Mouse (Mus musculus) heart, embryonic 14.5 days (tissue): ENCODE results near the gene Cdh18. TPM values are rescaled to one million over a fixed set of nuclear protein-coding genes. Genes with fewer than 3 reads are reported as not detected.

ENCODE experiments used
- ATAC-seq: fragments of 200-750 bp; cut with Nextera tagmentation; 2 replicates; pipeline ENCODE4 v1.8.0; 2017; ENCODE audit warnings: low read depth, moderate TSS enrichment; ENCODE audit not compliant: insufficient number of reproducible peaks, insufficient read depth, low FRiP score
- H3K27ac ChIP-seq, 2 experiments: fragments of 200-500 bp in 1 of 2; fragments of 300-500 bp in 1 of 2; sonication (generic) in 1 of 2; replicated peaks in 1 of 2; 2 replicates each; pipeline ENCODE4 v1.5.1; 2012 to 2014; ENCODE audit warnings: low read depth in 2 of 2, low read length in 2 of 2, control low read depth in 1 of 2, mild to moderate bottlenecking in 1 of 2, mixed read lengths in 1 of 2; ENCODE audit not compliant: control insufficient read depth in 1 of 2, insufficient read depth in 1 of 2
- H3K27me3 ChIP-seq: fragments of 300-500 bp; sonication (generic); 2 replicates; pipeline ENCODE4 v1.6.1; 2014; ENCODE audit warnings: mild to moderate bottlenecking, low read length, control low read depth; ENCODE audit not compliant: control insufficient read depth, insufficient read depth
- H3K36me3 ChIP-seq: fragments of 300-500 bp; sonication (generic); 2 replicates; pipeline ENCODE4 v1.6.1; 2014; ENCODE audit warnings: mild to moderate bottlenecking, control low read depth, low read length, mixed read lengths; ENCODE audit not compliant: control insufficient read depth, insufficient read depth
- H3K4me1 ChIP-seq, 2 experiments: fragments of 200-500 bp in 1 of 2; fragments of 300-500 bp in 1 of 2; sonication (generic) in 1 of 2; 2 replicates each; pipeline ENCODE4 v1.6.1; 2012 to 2014; ENCODE audit warnings: low read length in 2 of 2, control low read depth in 1 of 2, mixed read lengths in 1 of 2; ENCODE audit not compliant: control insufficient read depth in 2 of 2, insufficient read depth in 2 of 2
- H3K4me2 ChIP-seq: fragments of 300-500 bp; sonication (generic); 2 replicates; pipeline ENCODE4 v1.6.1; 2014; ENCODE audit warnings: mild to moderate bottlenecking, low read length
- H3K4me3 ChIP-seq, 2 experiments: fragments of 200-500 bp in 1 of 2; fragments of 300-500 bp in 1 of 2; sonication (generic) in 1 of 2; 2 replicates each; pipeline ENCODE4 v1.5.1; 2012 to 2014; ENCODE audit warnings: low read length in 2 of 2, mild to moderate bottlenecking in 2 of 2, control low read depth in 1 of 2, low read depth in 1 of 2, moderate library complexity in 1 of 2; ENCODE audit not compliant: control insufficient read depth in 1 of 2, insufficient read depth in 1 of 2
- H3K9ac ChIP-seq: fragments of 300-500 bp; sonication (generic); 2 replicates; pipeline ENCODE4 v1.6.1; 2014; ENCODE audit warnings: mild to moderate bottlenecking, low read length
- H3K9me3 ChIP-seq: fragments of 300-500 bp; sonication (generic); 2 replicates; pipeline ENCODE4 v1.6.1; 2016; ENCODE audit warnings: low read length, control low read depth; ENCODE audit not compliant: control insufficient read depth
- WGBS: fragments of 180-500 bp; shearing (Covaris S2); extraction: QIAGEN DNeasy Blood & Tissue Kit; methylation state at CpG from one replicate; pipeline ENCODE4 v1.1.7; 2014; 5-methylcytosine and 5-hydroxymethylcytosine counted together
- polyA plus RNA-seq: library from polyadenylated mRNA; unstranded; fragments of >200 nt; fragmentation: Nextera tagmentation; extraction: Ambion mirVana; gene quantifications from 2 replicates; pipeline ENCODE4 v1.2.1, GENCODE M21; 2014

Cdh18 gene
- 0.12 and 0.27 TPM in 2 replicates for polyA plus RNA-seq

DNA sequence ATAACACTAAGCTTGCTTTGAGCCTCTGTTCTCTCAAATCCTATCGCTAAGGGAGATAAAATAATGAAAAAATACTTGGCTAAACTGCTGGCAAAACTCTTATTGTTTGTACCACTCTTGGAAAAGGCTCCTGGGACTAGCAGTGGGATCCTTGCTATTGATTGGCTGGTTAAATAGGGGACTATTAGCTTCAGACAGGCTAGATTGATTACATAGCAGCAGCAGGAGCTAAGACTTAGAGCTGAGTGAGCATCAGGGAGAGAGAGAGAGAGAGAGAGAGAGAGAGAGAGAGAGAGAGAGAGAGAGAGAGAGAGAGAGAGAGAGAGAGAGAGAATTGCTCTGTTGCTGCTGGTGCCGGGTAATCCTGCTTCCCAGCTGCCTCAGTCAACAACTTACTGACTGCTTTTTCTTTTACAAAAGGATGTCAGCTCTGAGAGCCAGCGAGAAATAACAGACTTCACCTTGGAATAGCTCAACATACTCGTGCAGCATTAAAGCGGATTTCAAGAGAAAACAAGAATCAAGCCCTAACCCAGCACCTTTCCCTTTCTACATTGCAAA is at the start of gene Cdh18:
Gene Cdh18, plus strand, starts transcription at position 312 of the 561 bp plus-strand sequence.
- H3K27ac ChIP-seq = no peak within 1 kb of the TSS
- H3K4me2 ChIP-seq = no peak within 1 kb of the TSS

DNA sequence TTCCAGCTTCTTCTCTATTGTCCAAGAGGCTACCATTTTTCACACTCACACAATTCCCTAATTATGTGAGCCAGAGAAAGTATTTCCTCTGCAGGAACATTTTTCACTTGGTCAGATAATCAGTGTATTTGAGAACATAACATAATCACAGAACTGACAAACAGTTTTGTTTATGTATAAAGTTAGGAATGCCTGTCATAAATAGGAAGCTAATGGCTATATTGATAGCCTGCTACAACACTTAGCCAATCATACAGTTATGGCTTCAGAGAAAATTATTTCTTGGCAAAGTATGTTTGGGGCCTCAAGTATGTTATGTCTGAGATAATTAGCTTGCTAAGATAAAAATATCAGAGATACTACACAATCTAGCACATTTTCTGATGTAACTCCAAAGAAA is 37.6 kb upstream of the Cdh18 start:
- Histone ChIP-seq H3K9ac (no peak overlapping the region), H3K4me2 (no peak overlapping the region), H3K4me1 (no peaks in the 10 kb centered on the region), H3K9me3 (no peaks in the 10 kb centered on the region), H3K27me3 (no peaks in the 10 kb centered on the region), H3K36me3 (no peaks in the 10 kb centered on the region), H3K4me3 (no peak overlapping the region), H3K27ac (no peak overlapping the region)
- ATAC-seq = no peak

More for the DNA sequence above, at the start of gene Cdh18:
- Histone ChIP-seq H3K9me3 (no peaks in the 10 kb centered on the region), H3K27me3 (no peaks in the 10 kb centered on the region), H3K36me3 (no peaks in the 10 kb centered on the region), H3K4me3 (no peak within 1 kb of the TSS), H3K4me1 (no peaks in the 10 kb centered on the region), H3K9ac (no peak within 1 kb of the TSS)
- ATAC-seq = no peak
- WGBS = 47% methylated on average over 5 of the region's 5 CpGs

DNA sequence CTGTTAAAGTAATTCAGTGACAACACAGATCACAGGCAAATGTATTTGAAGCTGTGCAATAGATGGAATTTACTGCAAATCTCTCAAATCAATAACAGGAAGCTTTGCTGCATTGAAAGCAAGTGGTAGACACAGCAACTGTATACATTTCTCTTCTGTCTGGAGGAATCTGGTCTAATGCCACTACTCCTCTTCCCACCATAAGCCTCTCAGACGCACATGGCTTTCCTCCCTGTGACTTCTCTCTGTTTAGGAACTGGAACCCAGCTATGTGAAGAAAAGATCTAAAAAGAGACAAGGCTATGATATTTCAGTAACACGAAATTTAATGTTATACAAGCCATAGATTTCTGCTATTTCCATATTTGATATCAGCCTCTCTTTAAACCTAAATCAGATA is 13.0 kb upstream of the Cdh18 start:
- ATAC-seq = no peak
- H3K4me2 ChIP-seq = no peak overlapping the region
- H3K9me3 ChIP-seq = no peaks in the 10 kb centered on the region
- no peaks in the 10 kb centered on the region for H3K4me1 ChIP-seq
- H3K27ac ChIP-seq = no peak overlapping the region
- WGBS = 60% methylated on average over 2 of the region's 2 CpGs
- no peak overlapping the region for H3K4me3 ChIP-seq
- H3K9ac ChIP-seq = no peak overlapping the region
- no peaks in the 10 kb centered on the region for H3K36me3 ChIP-seq
- H3K27me3 ChIP-seq = no peaks in the 10 kb centered on the region

DNA sequence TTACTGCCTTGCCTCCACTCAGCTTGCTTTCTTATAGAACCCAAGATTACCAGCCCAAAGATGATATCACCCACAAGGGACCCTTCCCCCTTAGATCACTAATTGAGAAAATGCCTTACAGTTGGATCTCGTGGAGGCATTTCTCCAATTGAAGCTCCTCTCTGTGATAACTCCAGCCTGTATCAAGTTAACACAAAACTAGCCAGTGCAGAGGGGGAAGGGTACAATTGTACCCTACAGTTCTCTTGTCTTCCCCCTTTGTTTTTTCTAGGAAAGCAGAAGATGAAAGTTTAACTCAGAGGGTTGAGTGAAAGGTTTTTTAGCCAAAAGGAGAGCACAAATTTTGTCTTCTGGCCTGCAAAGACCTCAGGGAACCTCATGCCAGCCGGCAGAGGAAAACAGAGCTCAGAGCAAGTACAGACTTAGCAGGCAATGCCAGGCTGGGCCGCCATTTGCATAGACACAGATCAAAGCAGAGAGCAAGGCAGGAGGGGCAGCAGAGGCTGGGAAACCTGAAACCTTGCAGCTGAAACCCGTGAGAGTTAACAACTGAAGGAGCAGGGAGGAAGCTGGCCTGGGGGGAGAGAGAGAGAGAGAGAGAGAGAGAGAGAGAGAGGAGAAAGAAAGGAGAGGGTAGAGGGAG is 29.3 kb downstream of the Cdh18 start:
- Histone ChIP-seq H3K9ac (no peak overlapping the region), H3K4me1 (no peaks in the 10 kb centered on the region), H3K36me3 (no peaks in the 10 kb centered on the region), H3K4me3 (no peak overlapping the region), H3K27me3 (no peaks in the 10 kb centered on the region), H3K27ac (no peak overlapping the region), H3K4me2 (no peak overlapping the region), H3K9me3 (no peaks in the 10 kb centered on the region)
- 9% methylated on average over 4 of the region's 4 CpGs for WGBS
- no peak for ATAC-seq

DNA sequence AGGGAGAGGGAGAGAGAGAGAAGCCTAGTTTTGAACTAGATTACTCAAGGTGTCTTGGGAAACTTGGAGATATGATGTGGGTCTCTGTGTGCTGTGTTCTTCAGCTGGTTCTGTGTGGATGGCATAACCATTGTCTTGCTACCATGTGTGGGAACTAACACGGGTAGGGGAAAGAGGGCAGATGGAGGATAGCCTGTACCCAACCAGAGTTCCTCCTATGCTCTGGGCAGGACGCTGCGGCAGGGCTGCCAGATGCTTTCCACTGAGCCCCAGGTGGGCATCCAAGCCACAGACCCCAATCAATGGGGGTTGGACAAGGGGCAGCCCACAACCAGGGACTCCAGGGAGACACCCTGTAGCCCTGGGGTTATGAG is 29.8 kb downstream of the Cdh18 start:
- WGBS = 33% methylated on average over 3 of the region's 3 CpGs
- Histone ChIP-seq H3K4me2 (no peak overlapping the region), H3K4me3 (no peak overlapping the region), H3K9ac (no peak overlapping the region), H3K27ac (no peak overlapping the region), H3K27me3 (no peaks in the 10 kb centered on the region), H3K4me1 (no peaks in the 10 kb centered on the region), H3K9me3 (no peaks in the 10 kb centered on the region), H3K36me3 (no peaks in the 10 kb centered on the region)
- no peak for ATAC-seq

DNA sequence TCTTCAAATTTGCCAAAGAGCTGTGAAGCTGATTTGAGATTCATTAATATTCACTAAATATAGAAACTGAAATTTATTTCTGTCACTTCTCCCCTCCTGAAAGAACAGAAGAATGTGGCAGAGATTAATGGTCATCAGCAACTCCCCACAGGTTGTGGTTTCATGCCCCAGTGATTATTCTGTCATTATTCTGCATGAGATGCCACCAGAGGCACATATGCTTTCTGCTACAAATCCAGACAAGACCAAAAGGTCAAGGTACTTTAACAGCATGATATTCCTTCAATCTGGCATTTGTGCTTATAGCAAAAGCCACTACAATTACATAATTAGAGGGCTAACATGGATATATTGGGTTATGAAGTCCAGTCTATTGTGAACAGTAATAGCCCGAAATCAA is 35.8 kb downstream of the Cdh18 start:
- 88% methylated on average over 1 of the region's 1 CpGs for WGBS
- H3K4me1 ChIP-seq = no peaks in the 10 kb centered on the region
- H3K27me3 ChIP-seq = no peaks in the 10 kb centered on the region
- no peak overlapping the region for H3K4me2 ChIP-seq
- no peak for ATAC-seq
- no peak overlapping the region for H3K27ac ChIP-seq
- no peaks in the 10 kb centered on the region for H3K36me3 ChIP-seq
- no peak overlapping the region for H3K4me3 ChIP-seq
- H3K9me3 ChIP-seq = no peaks in the 10 kb centered on the region
- H3K9ac ChIP-seq = no peak overlapping the region

DNA sequence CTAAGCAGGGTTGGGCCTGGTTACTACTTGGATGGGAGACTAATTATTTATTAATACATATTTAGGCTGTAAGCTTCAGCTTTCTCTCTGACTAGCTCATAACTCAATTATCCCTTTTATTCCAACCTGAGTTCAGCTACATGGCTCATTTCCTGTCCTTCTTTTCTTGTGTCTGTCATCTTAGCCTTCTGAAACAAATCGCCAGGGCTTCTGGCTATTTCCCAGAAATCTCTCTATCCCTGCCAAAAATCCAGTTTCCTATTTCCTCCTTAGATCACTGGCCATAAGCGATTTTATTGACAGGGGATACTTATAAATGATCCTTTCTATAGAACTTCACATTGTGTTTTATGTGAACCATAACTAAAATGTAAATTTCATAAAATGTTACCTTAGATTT is 167.6 kb downstream of the Cdh18 start:
- no peak for ATAC-seq
- Histone ChIP-seq H3K4me1 (no peaks in the 10 kb centered on the region), H3K9ac (no peak overlapping the region), H3K36me3 (no peaks in the 10 kb centered on the region), H3K27ac (no peak overlapping the region), H3K27me3 (no peaks in the 10 kb centered on the region), H3K4me2 (no peak overlapping the region), H3K4me3 (no peak overlapping the region), H3K9me3 (no peaks in the 10 kb centered on the region)
- 62% methylated on average over 2 of the region's 2 CpGs for WGBS

DNA sequence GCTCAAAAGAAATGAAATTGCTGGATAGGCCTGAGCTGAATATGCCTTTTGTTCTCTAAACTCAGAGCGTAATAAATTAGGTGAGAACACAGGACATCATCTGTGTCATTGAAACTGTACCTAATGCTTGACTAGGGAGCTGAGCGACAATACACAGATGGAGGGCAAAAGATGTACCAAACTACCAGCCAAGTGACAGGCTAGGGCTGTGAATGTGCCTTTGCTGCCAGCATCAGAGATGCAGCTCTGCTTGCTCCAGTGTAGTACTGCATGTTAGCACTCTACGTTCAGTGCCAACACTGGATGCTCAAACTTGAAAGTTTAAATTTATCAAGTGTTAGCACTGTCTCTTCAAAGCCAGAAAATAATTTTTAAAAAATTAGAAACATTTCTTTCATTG is 168.9 kb downstream of the Cdh18 start:
- Histone ChIP-seq H3K4me2 (no peak overlapping the region), H3K4me3 (no peak overlapping the region), H3K27me3 (no peaks in the 10 kb centered on the region), H3K9me3 (no peaks in the 10 kb centered on the region), H3K36me3 (no peaks in the 10 kb centered on the region), H3K9ac (no peak overlapping the region), H3K27ac (no peak overlapping the region), H3K4me1 (no peaks in the 10 kb centered on the region)
- 80% methylated on average over 3 of the region's 3 CpGs for WGBS
- ATAC-seq = no peak
